ENCODE assay signal across 23 mouse cellular contexts in genomic region chr15:96963318-96963717, GRCm38 (mm10).
A peak's percentile ranks its signal among the peaks of the same experiment; 100 is the strongest.
DNase-seq lines count a peak whose midpoint lies in the region; ATAC-seq and TF ChIP-seq lines count a peak whose summit lies in the region.
"Had no signal": no experiment of that assay in that cellular context is flagged by ENCODE, and none has a peak within 500 bp of the region (broad histone marks: within the 10 kb centered on the region; RNA-seq: fewer than 3 reads in every experiment).

No protein-coding gene starts in this region.

- H3K27me3 ChIP-seq in heart, embryonic 13.5 days (replicated peaks) = no peaks in the 10 kb centered on the region
- H3K27me3 ChIP-seq in heart, adult 2 months (ENCODE audit: control insufficient read depth, insufficient read depth, low read length) = no peaks in the 10 kb centered on the region
- no peaks in the 10 kb centered on the region for H3K27me3 ChIP-seq in midbrain, embryonic 14.5 days (ENCODE audit: control insufficient read depth, insufficient read depth, low read length)
- H3K27me3 ChIP-seq in midbrain, embryonic 10.5 days (ENCODE audit: low read depth, poor library complexity, severe bottlenecking) = no peaks in the 10 kb centered on the region
- H3K27me3 ChIP-seq in embryonic facial prominence, embryonic 15.5 days = no peaks in the 10 kb centered on the region
- H3K27me3 ChIP-seq in midbrain, postnatal 0 days (ENCODE audit: insufficient read depth, low read length) = no peaks in the 10 kb centered on the region
- H3K27me3 ChIP-seq in lung, postnatal 0 days (replicated peaks; ENCODE audit: insufficient read depth, low read length) = no peaks in the 10 kb centered on the region
- H3K27me3 ChIP-seq: CH12.LX had no signal

- TF ChIP-seq POLR2A in heart, adult 2 months (IDR thresholded peaks at IDR 0.05; ENCODE audit: insufficient read depth, low read depth, low read length) = no peak

- no peak overlapping the region for H3K9ac ChIP-seq in heart, embryonic 13.5 days
- H3K9ac ChIP-seq in heart, adult 2 months (ENCODE audit: low read depth, low read length) = no peak overlapping the region
- H3K9ac ChIP-seq in midbrain, embryonic 14.5 days (replicated peaks; ENCODE audit: low read length) = no peak overlapping the region
- no peak overlapping the region for H3K9ac ChIP-seq in embryonic facial prominence, embryonic 15.5 days
- no peak overlapping the region for H3K9ac ChIP-seq in midbrain, postnatal 0 days (replicated peaks; ENCODE audit: low read length, poor library complexity, severe bottlenecking)
- H3K9ac ChIP-seq in lung, postnatal 0 days (replicated peaks; ENCODE audit: low read depth) = no peak overlapping the region

- H3K27ac ChIP-seq in heart, embryonic 13.5 days (replicated peaks) = peak overlapping the region; percentile 58
- H3K27ac ChIP-seq in heart, adult 2 months = no peak overlapping the region
- H3K27ac ChIP-seq in midbrain, embryonic 14.5 days (replicated peaks; ENCODE audit: low read depth, low read length) = no peak overlapping the region
- no peak overlapping the region for H3K27ac ChIP-seq in midbrain, embryonic 10.5 days (replicated peaks)
- H3K27ac ChIP-seq in embryonic facial prominence, embryonic 15.5 days (replicated peaks) = peak overlapping the region; percentile 80
- no peak overlapping the region for H3K27ac ChIP-seq in midbrain, postnatal 0 days (ENCODE audit: low read depth, low read length)
- no peak overlapping the region for H3K27ac ChIP-seq in lung, postnatal 0 days (ENCODE audit: low read length)

- TF ChIP-seq EP300 in heart, adult 2 months (IDR thresholded peaks at IDR 0.05; ENCODE audit: insufficient read depth, low read depth, low read length) = no peak
- no peak for TF ChIP-seq EP300 in lung, postnatal 0 days (IDR thresholded peaks at IDR 0.05)

- H3K4me2 ChIP-seq in heart, embryonic 13.5 days = peak overlapping the region; percentile 32
- H3K4me2 ChIP-seq in midbrain, embryonic 14.5 days (ENCODE audit: low read length) = peak overlapping the region; percentile 15; the same call in 1 of the 2 replicates
- peak overlapping the region; percentile 43 for H3K4me2 ChIP-seq in embryonic facial prominence, embryonic 15.5 days (replicated peaks)
- peak overlapping the region; percentile 22 for H3K4me2 ChIP-seq in midbrain, postnatal 0 days (ENCODE audit: low read depth, low read length, poor library complexity, severe bottlenecking)
- no peak overlapping the region for H3K4me2 ChIP-seq in lung, postnatal 0 days (replicated peaks; ENCODE audit: low read depth, low read length)
- H3K4me2 ChIP-seq: liver, embryonic 11.5 days had no signal

- no peak for ATAC-seq in heart, embryonic 13.5 days (ENCODE audit: extremely low read depth, insufficient number of reproducible peaks, low FRiP score, low TSS enrichment)
- ATAC-seq in midbrain, embryonic 14.5 days (ENCODE audit: low FRiP score, low TSS enrichment) = no peak
- ATAC-seq in embryonic facial prominence, embryonic 15.5 days (ENCODE audit: insufficient number of reproducible peaks, low FRiP score, low TSS enrichment, low read depth) = peak; percentile 43; the same call in 1 of the 2 replicates
- ATAC-seq in midbrain, postnatal 0 days (ENCODE audit: low FRiP score) = no peak
- no peak for ATAC-seq in lung, postnatal 0 days
- ATAC-seq: forebrain, embryonic 14.5 days; hindbrain, embryonic 16.5 days; intestine, embryonic 16.5 days had no signal

- H3K79me2 ChIP-seq in heart, adult 2 months (replicated peaks; ENCODE audit: control insufficient read depth, insufficient read depth, low read length) = no peaks in the 10 kb centered on the region

- no peaks in the 10 kb centered on the region for H3K36me3 ChIP-seq in heart, embryonic 13.5 days
- no peaks in the 10 kb centered on the region for H3K36me3 ChIP-seq in heart, adult 2 months (ENCODE audit: control insufficient read depth, insufficient read depth, low read length)
- H3K36me3 ChIP-seq in midbrain, embryonic 14.5 days (ENCODE audit: control insufficient read depth, insufficient read depth, low read length) = no peaks in the 10 kb centered on the region
- no peaks in the 10 kb centered on the region for H3K36me3 ChIP-seq in midbrain, embryonic 10.5 days
- no peaks in the 10 kb centered on the region for H3K36me3 ChIP-seq in embryonic facial prominence, embryonic 15.5 days
- H3K36me3 ChIP-seq in midbrain, postnatal 0 days (ENCODE audit: insufficient read depth, low read length) = no peaks in the 10 kb centered on the region
- no peaks in the 10 kb centered on the region for H3K36me3 ChIP-seq in lung, postnatal 0 days (ENCODE audit: insufficient read depth, low read length)

- peaks cover 16% of the 10 kb centered on the region for H3K4me1 ChIP-seq in heart, embryonic 13.5 days
- H3K4me1 ChIP-seq in heart, adult 2 months (ENCODE audit: control insufficient read depth, insufficient read depth, low read length) = no peaks in the 10 kb centered on the region
- H3K4me1 ChIP-seq in midbrain, embryonic 14.5 days (ENCODE audit: control insufficient read depth, insufficient read depth, low read length) = no peaks in the 10 kb centered on the region
- H3K4me1 ChIP-seq in midbrain, embryonic 10.5 days = no peaks in the 10 kb centered on the region
- H3K4me1 ChIP-seq in embryonic facial prominence, embryonic 15.5 days = peaks cover 7% of the 10 kb centered on the region; the same call in 1 of the 2 replicates
- H3K4me1 ChIP-seq in midbrain, postnatal 0 days (ENCODE audit: insufficient read depth, low read length) = no peaks in the 10 kb centered on the region
- H3K4me1 ChIP-seq in lung, postnatal 0 days (ENCODE audit: insufficient read depth, low read depth, low read length) = no peaks in the 10 kb centered on the region

- 76% methylated on average over 8 of the region's 8 CpGs for WGBS in heart, embryonic 13.5 days
- 63% methylated on average over 8 of the region's 8 CpGs for WGBS in heart, adult 2 months
- WGBS in midbrain, embryonic 14.5 days = 66% methylated on average over 8 of the region's 8 CpGs
- WGBS in midbrain, embryonic 10.5 days = 86% methylated on average over 8 of the region's 8 CpGs
- WGBS in embryonic facial prominence, embryonic 15.5 days = 34% methylated on average over 8 of the region's 8 CpGs
- 51% methylated on average over 8 of the region's 8 CpGs for WGBS in midbrain, postnatal 0 days
- WGBS in lung, postnatal 0 days = 84% methylated on average over 8 of the region's 8 CpGs

- intact Hi-C loops in heart, adult 2 months (cut with DNase I) = no loop called here

- H3K9me3 ChIP-seq in heart, embryonic 13.5 days = no peaks in the 10 kb centered on the region
- no peaks in the 10 kb centered on the region; the same call in 1 of the 2 replicates for H3K9me3 ChIP-seq in midbrain, embryonic 14.5 days (ENCODE audit: control insufficient read depth, low read length)
- no peaks in the 10 kb centered on the region for H3K9me3 ChIP-seq in midbrain, embryonic 10.5 days (replicated peaks)
- no peaks in the 10 kb centered on the region for H3K9me3 ChIP-seq in embryonic facial prominence, embryonic 15.5 days (replicated peaks)
- no peaks in the 10 kb centered on the region for H3K9me3 ChIP-seq in midbrain, postnatal 0 days (ENCODE audit: low read length)
- no peaks in the 10 kb centered on the region for H3K9me3 ChIP-seq in lung, postnatal 0 days (ENCODE audit: low read length)

- no peak for DNase-seq in heart, adult 2 months
- peak; percentile 8 for DNase-seq in midbrain, embryonic 14.5 days
- no peak for DNase-seq in midbrain, embryonic 10.5 days (ENCODE audit: low spot score)
- no peak for DNase-seq in midbrain, postnatal 0 days (ENCODE audit: low spot score)
- no peak for DNase-seq in lung, postnatal 0 days (ENCODE audit: low spot score)
- DNase-seq: adrenal gland, postnatal 14 days; cerebellum, postnatal 14 days; gastrocnemius, postnatal 14 days; kidney, postnatal 4 days; layer of hippocampus, adult 9-11 months; lung, adult 18-20 months; lung, postnatal 36 days; right cerebral cortex, postnatal 14 days; spleen, adult 18-20 months; thymus, adult 18-20 months had no signal

- TF ChIP-seq CTCF in heart, adult 2 months (IDR thresholded peaks at IDR 0.05) = no peak
- TF ChIP-seq CTCF in midbrain, postnatal 0 days (IDR thresholded peaks at IDR 0.05) = no peak
- no peak for TF ChIP-seq CTCF in lung, postnatal 0 days (IDR thresholded peaks at IDR 0.05)

- H3K4me3 ChIP-seq in heart, embryonic 13.5 days = no peak overlapping the region
- no peak overlapping the region for H3K4me3 ChIP-seq in heart, adult 2 months
- H3K4me3 ChIP-seq in midbrain, embryonic 14.5 days (replicated peaks; ENCODE audit: low read depth, low read length) = no peak overlapping the region
- H3K4me3 ChIP-seq in midbrain, embryonic 10.5 days = no peak overlapping the region
- H3K4me3 ChIP-seq in embryonic facial prominence, embryonic 15.5 days (replicated peaks) = peak overlapping the region; percentile 15; the same call in 1 of the 2 replicates
- no peak overlapping the region for H3K4me3 ChIP-seq in midbrain, postnatal 0 days (ENCODE audit: low read depth, low read length)
- H3K4me3 ChIP-seq in lung, postnatal 0 days (ENCODE audit: low read depth, low read length) = no peak overlapping the region
- H3K4me3 ChIP-seq: myocyte had no signal

Comparison
In these comparisons a context has a peak if more than half of its experiments do, and no peak if none do; other contexts are left out.
1. H3K27ac ChIP-seq: peak in heart, embryonic 13.5 days (single experiment) and embryonic facial prominence, embryonic 15.5 days (single experiment); none in heart, adult 2 months (single experiment), midbrain, embryonic 14.5 days (single experiment), midbrain, embryonic 10.5 days (single experiment), midbrain, postnatal 0 days (single experiment) and lung, postnatal 0 days (single experiment).